Mouse (Mus musculus) stomach, embryonic 14.5 days (tissue): ENCODE data around the gene Wdsub1. TPM values are rescaled to one million over a fixed set of nuclear protein-coding genes. Genes with fewer than 3 reads are reported as not detected.

Source experiments
- ATAC-seq: fragments of 200-750 bp; cut with Nextera tagmentation; 2 replicates; pipeline ENCODE4 v1.8.0; 2017; ENCODE audit warnings: low read depth, moderate TSS enrichment; ENCODE audit not compliant: insufficient number of reproducible peaks, insufficient read depth, low FRiP score
- H3K27ac ChIP-seq: fragments of 300-500 bp; sonication (generic); 2 replicates; pipeline ENCODE4 v1.5.1; 2014; ENCODE audit warnings: mild to moderate bottlenecking, low read length, moderate library complexity, mixed read lengths
- H3K27me3 ChIP-seq: fragments of 300-500 bp; sonication (generic); 2 replicates; pipeline ENCODE4 v1.6.1; 2014; ENCODE audit warnings: low read length, control low read depth, mixed read lengths; ENCODE audit not compliant: control insufficient read depth, insufficient read depth
- H3K36me3 ChIP-seq: fragments of 300-500 bp; sonication (generic); 2 replicates; pipeline ENCODE4 v1.6.1; 2014; ENCODE audit warnings: mild to moderate bottlenecking, control low read depth, low read length, moderate library complexity, mixed read lengths; ENCODE audit not compliant: control insufficient read depth, insufficient read depth
- H3K4me1 ChIP-seq: fragments of 300-500 bp; sonication (generic); 2 replicates; pipeline ENCODE4 v1.6.1; 2014; ENCODE audit warnings: low read length, control low read depth, mixed read lengths; ENCODE audit not compliant: control insufficient read depth, insufficient read depth
- H3K4me2 ChIP-seq: fragments of 300-500 bp; sonication (generic); replicated peaks from 2 replicates; pipeline ENCODE4 v1.6.1; 2014; ENCODE audit warnings: low read depth, low read length, control low read depth
- H3K4me3 ChIP-seq: fragments of 300-500 bp; sonication (generic); 2 replicates; pipeline ENCODE4 v1.5.1; 2014; ENCODE audit warnings: low read depth, low read length, control low read depth
- H3K9ac ChIP-seq: fragments of 300-500 bp; sonication (generic); replicated peaks from 2 replicates; pipeline ENCODE4 v1.6.1; 2014; ENCODE audit warnings: low read depth, mild to moderate bottlenecking, control low read depth, low read length, moderate library complexity, mixed read lengths
- H3K9me3 ChIP-seq: fragments of 300-500 bp; sonication (generic); 2 replicates; pipeline ENCODE4 v1.6.1; 2016; ENCODE audit warnings: low read depth, low read length, control low read depth; ENCODE audit not compliant: control insufficient read depth
- WGBS: fragments of 180-500 bp; shearing (Covaris S2); extraction: QIAGEN DNeasy Blood & Tissue Kit; methylation state at CpG from one replicate; pipeline ENCODE4 v1.1.7; 2014; 5-methylcytosine and 5-hydroxymethylcytosine counted together
- polyA plus RNA-seq: library from polyadenylated mRNA; unstranded; fragments of >200 nt; fragmentation: Nextera tagmentation; extraction: Ambion mirVana; gene quantifications from 2 replicates; pipeline ENCODE4 v1.2.1, GENCODE M21; 2014

Gene Wdsub1
- polyA plus RNA-seq, 1 experiment from 2014 or later = 40.2 TPM

DNA sequence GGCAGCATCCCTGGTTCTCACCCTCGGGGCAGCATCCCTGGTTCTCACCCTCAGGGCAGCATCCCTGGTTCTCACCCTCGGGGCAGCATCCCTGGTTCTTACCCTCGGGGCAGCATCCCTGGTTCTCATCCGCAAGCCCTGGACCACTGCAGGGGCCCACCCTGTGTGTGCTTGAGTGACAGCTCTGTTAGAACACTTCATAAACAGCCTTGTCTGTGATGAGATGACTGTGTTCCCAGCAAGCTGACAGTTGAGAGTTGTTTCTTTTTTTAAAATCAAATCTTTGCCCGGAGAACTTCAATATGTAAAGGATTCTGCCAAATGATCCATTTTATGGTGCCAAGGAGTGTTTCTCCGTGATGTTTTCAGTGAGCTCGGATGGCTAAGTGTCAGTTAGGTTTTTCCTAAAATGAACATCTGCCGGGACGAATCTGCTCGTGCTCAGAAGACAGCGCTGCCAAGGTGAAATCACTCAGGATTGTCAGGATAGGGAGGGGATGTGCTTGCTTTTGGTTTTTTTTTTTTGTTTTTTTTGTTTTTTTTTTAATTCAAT lies 54.2 kb downstream of the Wdsub1 start:
- no peak for ATAC-seq
- Histone ChIP-seq H3K4me1 (peaks cover 13% of the 10 kb centered on the region; the same call in 1 of the 2 replicates), H3K9me3 (no peaks in the 10 kb centered on the region), H3K27me3 (no peaks in the 10 kb centered on the region), H3K4me3 (no peak overlapping the region), H3K36me3 (peaks cover 3% of the 10 kb centered on the region; the same call in 1 of the 2 replicates), H3K9ac (no peak overlapping the region), H3K27ac (peak overlapping the region; percentile 36; the same call in 1 of the 2 replicates), H3K4me2 (no peak overlapping the region)
- 65% methylated on average over 11 of the region's 11 CpGs for WGBS

- 87% methylated on average over 4 of the region's 4 CpGs for WGBS
- H3K9ac ChIP-seq = no peak overlapping the region
Measured at GRCm38 (mm10) chr2:59825380-59825779, 57.0 kb downstream of the Wdsub1 start.

DNA sequence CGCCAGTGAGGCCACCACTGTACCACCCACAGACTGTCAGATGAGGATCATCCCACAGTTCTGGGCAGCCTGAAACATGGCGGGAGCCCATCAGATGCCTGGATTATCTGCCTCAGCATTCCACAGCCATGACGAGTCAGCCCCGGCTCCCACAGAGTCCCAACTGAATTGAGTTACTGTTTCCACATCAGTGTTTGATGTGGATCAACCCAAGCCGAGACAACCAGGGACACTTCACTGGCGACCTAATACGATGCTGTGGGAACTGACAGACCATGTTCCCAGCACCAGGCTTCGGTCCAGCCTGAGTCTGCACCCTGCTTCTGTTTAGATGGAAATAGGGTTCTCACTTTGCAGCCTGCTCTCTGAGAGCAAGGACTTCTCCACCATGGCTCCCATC lies 58.1 kb downstream of the Wdsub1 start:
- Histone ChIP-seq H3K27me3 (no peaks in the 10 kb centered on the region), H3K4me3 (no peak overlapping the region), H3K4me2 (no peak overlapping the region), H3K9me3 (no peaks in the 10 kb centered on the region), H3K4me1 (peaks cover 4% of the 10 kb centered on the region; the same call in 1 of the 2 replicates), H3K9ac (no peak overlapping the region), H3K27ac (no peak overlapping the region), H3K36me3 (peaks cover 6% of the 10 kb centered on the region)
- no peak for ATAC-seq
- WGBS = 72% methylated on average over 8 of the region's 8 CpGs

More at GRCm38 (mm10) chr2:59825380-59825779, 57.0 kb downstream of the Wdsub1 start:
- Histone ChIP-seq H3K4me3 (no peak overlapping the region), H3K4me2 (no peak overlapping the region), H3K4me1 (peaks cover 11% of the 10 kb centered on the region; the same call in 1 of the 2 replicates), H3K36me3 (peaks cover 3% of the 10 kb centered on the region; the same call in 1 of the 2 replicates), H3K27me3 (no peaks in the 10 kb centered on the region), H3K27ac (no peak overlapping the region), H3K9me3 (no peaks in the 10 kb centered on the region)
- no peak for ATAC-seq

DNA sequence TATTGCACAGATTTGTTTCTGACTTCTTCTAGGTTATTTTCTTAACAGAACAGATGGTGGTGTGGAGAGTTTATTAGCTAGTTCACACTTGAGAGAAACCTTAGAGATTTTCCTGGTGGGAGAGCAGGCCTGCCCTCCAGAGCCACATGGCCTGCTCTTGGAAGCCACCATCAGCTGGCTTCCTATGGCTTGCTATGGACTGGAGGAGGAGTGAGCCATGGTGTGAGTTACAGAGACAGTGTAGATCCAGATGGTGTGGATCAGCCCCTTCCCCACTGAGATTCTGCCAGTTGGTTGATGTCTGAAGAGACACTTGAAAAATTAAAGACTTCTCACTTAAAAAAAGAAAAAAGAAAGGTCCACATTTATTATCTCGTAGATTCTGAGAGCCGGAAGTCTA lies 61.3 kb downstream of the Wdsub1 start:
- Histone ChIP-seq H3K4me3 (no peak overlapping the region), H3K9me3 (no peaks in the 10 kb centered on the region), H3K36me3 (peaks cover 13% of the 10 kb centered on the region), H3K4me1 (no peaks in the 10 kb centered on the region), H3K27me3 (no peaks in the 10 kb centered on the region), H3K4me2 (no peak overlapping the region), H3K27ac (no peak overlapping the region), H3K9ac (no peak overlapping the region)
- WGBS = 60% methylated on average over 2 of the region's 2 CpGs
- no peak for ATAC-seq

GRCm38 (mm10) chr2:59820088-59820487 lies 62.3 kb downstream of the Wdsub1 start:
- WGBS = 89% methylated on average over 15 of the region's 15 CpGs
- no peak overlapping the region for H3K9ac ChIP-seq
- peaks cover 13% of the 10 kb centered on the region for H3K36me3 ChIP-seq
- no peak overlapping the region for H3K27ac ChIP-seq
- no peaks in the 10 kb centered on the region for H3K9me3 ChIP-seq
- no peaks in the 10 kb centered on the region for H3K27me3 ChIP-seq
- no peak for ATAC-seq
- H3K4me1 ChIP-seq = no peaks in the 10 kb centered on the region
- no peak overlapping the region for H3K4me2 ChIP-seq
- no peak overlapping the region for H3K4me3 ChIP-seq

GRCm38 (mm10) chr2:59819415-59819814 lies 63.0 kb downstream of the Wdsub1 start:
- H3K27ac ChIP-seq = no peak overlapping the region
- no peak overlapping the region for H3K9ac ChIP-seq
- no peaks in the 10 kb centered on the region for H3K4me1 ChIP-seq
- H3K4me3 ChIP-seq = no peak overlapping the region
- H3K36me3 ChIP-seq = peaks cover 13% of the 10 kb centered on the region
- no peak for ATAC-seq
- H3K9me3 ChIP-seq = no peaks in the 10 kb centered on the region
- H3K4me2 ChIP-seq = no peak overlapping the region
- WGBS = 84% methylated on average over 6 of the region's 6 CpGs
- no peaks in the 10 kb centered on the region for H3K27me3 ChIP-seq

DNA sequence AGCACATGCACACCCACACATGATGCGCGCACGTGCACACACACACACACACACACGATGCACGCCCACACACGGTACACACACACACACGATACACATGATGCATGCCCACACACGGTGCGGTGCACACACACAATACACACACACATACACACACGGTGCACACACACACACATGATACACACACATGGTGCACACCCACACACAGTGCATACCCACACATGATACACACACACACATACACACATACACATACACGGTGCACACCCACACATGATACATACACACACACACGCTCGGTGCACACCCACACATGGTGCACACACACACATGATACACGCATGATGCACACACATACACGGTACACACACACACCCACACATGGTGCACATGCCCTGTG lies 63.7 kb downstream of the Wdsub1 start:
- WGBS = 96% methylated on average over 15 of the region's 15 CpGs
- H3K36me3 ChIP-seq = peaks cover 13% of the 10 kb centered on the region

DNA sequence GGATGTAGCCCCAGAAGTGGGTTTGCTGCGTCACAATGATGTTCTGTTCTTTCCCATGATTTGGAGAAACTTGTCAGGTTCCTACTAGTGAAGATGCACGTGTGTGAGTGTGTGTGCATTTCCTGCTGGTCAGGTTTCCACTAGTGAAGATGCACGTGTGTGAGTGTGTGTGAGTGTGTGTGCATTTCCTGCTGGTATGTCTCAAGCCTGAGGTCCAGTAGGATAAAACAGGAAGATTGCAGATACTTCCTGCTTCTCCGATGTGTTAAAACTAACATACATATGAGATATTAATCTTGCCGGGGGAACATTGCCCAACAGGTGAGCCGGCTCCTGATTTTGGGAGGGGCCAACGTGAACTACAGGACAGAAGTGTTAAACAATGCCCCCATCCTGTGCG lies 67.4 kb downstream of the Wdsub1 start:
- ATAC-seq = no peak
- no peak overlapping the region for H3K4me2 ChIP-seq
- no peaks in the 10 kb centered on the region for H3K27me3 ChIP-seq
- peaks cover 13% of the 10 kb centered on the region for H3K36me3 ChIP-seq
- no peaks in the 10 kb centered on the region for H3K9me3 ChIP-seq
- H3K4me1 ChIP-seq = no peaks in the 10 kb centered on the region
- H3K9ac ChIP-seq = no peak overlapping the region
- WGBS = 82% methylated on average over 8 of the region's 8 CpGs
- no peak overlapping the region for H3K27ac ChIP-seq
- no peak overlapping the region for H3K4me3 ChIP-seq

More for the DNA sequence above, 63.7 kb downstream of the Wdsub1 start:
- Histone ChIP-seq H3K4me1 (no peaks in the 10 kb centered on the region), H3K4me2 (no peak overlapping the region), H3K9ac (no peak overlapping the region), H3K4me3 (no peak overlapping the region), H3K9me3 (no peaks in the 10 kb centered on the region), H3K27ac (no peak overlapping the region), H3K27me3 (no peaks in the 10 kb centered on the region)
- ATAC-seq = no peak

DNA sequence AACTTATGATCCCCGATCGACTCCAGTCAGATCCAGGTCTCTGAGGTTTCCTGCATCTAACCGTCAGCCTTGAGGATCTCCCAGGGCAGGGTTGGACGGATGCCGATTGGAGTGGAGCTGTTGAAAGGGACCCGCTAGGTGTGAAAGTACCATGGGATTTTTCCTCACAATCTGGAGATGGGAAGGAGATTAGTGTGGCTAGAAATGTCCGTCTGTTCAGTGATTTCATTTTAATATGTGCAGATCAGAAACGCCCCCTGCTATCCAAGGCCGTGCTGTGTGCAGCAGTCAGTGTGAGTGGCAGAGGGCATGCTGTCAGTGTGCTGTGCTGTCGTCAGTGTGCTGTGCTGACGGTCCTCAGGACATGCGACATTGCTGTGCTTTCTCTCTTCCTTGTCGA lies 68.9 kb downstream of the Wdsub1 start:
- peaks cover 5% of the 10 kb centered on the region for H3K36me3 ChIP-seq
- WGBS = 92% methylated on average over 13 of the region's 13 CpGs
- H3K4me3 ChIP-seq = no peak overlapping the region
- no peaks in the 10 kb centered on the region for H3K9me3 ChIP-seq
- no peak overlapping the region for H3K9ac ChIP-seq
- H3K4me2 ChIP-seq = no peak overlapping the region
- H3K27me3 ChIP-seq = no peaks in the 10 kb centered on the region
- no peak overlapping the region for H3K27ac ChIP-seq
- no peaks in the 10 kb centered on the region for H3K4me1 ChIP-seq
- no peak for ATAC-seq
